Mouse (Mus musculus) retina, adult 2 months (tissue): ENCODE data around the gene Olfr923.
"Not testable (repeated sequence)": the region's sequence is repeated elsewhere in the genome, so short reads cannot be mapped to it uniquely, and the experiment has no call there.

Experiments
- DNase-seq: peaks from one replicate; pipeline ENCODE4 v3.0.0-alpha.2; 2012; ENCODE audit warnings: low read depth, low spot score

Gene Olfr923

DNA sequence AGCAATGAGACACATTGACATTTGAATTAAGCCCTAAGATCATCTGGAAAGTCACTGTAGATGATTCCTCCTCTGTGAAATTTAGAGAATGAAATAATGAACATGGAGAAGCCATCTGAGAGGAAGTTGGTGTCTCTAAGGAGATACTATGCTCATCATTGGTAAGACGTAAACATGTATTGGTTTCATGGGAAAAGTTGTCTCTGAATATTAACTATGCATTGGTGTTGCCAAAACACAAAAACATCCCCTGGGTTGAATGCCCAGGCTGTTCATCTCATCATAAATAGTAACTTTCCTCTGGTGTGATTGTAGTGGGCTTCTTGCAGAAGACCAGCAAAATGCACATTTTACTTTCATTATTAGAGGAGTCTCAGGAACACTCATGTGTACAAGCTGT lies at the start of gene Olfr923:
TSS of gene Olfr923 (plus strand) at position 301 of the 400 bp plus-strand sequence.
- DNase-seq = no peak

DNA sequence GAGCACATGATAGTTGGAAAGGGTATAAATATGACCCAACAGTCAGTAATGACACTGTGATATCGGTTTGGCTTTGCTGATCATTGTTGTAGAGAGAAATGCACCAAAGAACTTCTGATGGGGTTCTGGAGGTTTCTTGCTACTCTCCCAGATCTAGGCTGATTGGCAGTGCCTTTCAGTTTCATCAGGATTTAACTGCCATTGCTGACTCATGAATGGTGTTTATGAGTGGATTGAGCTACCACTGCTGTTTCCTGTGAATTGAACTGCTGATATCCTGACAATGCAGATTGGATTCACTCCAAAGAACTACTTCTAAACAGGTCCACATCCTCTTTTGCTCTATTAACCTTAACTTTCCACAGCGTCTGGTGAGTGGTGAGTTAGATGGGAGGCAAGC lies 33.7 kb upstream of the Olfr923 start:
- DNase-seq = no peak

DNA sequence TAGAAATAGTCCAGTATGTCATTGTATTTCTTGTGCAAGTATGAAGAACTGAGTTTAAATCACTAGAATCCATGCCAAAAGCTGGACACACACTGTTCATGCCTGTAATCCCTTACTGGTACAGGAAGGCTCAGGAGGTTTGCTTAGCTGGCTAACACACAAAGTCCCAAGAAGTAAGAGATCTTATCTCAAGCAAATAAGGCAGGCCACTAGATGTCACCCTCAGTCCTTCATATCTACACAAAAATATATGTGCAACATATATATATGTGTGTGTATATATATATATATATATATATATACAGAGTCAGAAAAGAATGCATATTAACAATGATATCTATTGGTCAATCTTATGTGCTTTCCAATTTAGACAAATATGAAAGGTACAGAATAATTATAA lies 20.6 kb upstream of the Olfr923 start:
- DNase-seq = no peak

DNA sequence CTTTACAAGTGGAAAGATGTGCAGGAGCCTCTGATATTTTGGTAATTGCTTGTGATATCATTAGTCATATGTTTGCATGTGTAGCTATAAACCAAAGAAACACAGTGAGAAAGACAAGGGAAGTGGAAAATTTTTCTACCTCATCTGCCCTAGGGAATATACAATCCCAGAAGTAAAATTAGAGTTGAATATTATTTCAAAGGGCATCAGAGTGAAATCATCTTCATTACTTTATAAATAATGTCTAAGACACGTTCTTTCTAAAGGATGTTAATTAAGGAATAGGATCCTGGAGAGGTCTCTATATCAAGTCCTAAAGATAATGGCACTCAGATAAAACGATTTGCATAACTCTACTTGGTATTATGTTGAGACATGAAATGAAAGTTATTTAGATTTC lies 12.0 kb upstream of the Olfr923 start, which contains the start of gene Olfr922:
TSS of gene Olfr922 (plus strand) at position 301 of the 400 bp plus-strand sequence.
- no peak for DNase-seq

- no peak for DNase-seq
Measured at GRCm38 (mm10) chr9:38815458-38815986, 10.8 kb upstream of the Olfr923 start.

GRCm38 (mm10) chr9:38833027-38833426 lies 6.7 kb downstream of the Olfr923 start:
- no peak for DNase-seq

DNA sequence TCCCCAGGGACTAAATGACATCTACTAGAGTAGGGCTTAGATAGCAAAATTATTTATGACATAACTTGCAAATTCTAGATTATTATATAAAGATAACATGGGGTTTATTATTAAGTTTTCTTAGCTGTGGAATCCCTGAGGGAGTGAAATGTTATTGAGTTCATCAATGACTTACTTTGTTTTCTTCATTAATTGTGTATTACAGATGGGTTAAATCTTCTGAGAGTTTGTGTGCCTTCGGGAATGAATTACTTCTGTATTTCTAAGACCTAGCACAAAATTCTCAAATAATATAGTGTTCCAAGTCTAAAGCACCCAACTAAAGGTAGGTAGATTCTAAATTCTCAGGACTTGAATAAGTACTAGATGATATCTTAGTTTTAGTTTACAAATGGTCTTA lies 17.8 kb downstream of the Olfr923 start, which contains the start of gene Olfr924:
TSS of gene Olfr924 (plus strand) at position 301 of the 400 bp plus-strand sequence.
- no peak for DNase-seq

DNA sequence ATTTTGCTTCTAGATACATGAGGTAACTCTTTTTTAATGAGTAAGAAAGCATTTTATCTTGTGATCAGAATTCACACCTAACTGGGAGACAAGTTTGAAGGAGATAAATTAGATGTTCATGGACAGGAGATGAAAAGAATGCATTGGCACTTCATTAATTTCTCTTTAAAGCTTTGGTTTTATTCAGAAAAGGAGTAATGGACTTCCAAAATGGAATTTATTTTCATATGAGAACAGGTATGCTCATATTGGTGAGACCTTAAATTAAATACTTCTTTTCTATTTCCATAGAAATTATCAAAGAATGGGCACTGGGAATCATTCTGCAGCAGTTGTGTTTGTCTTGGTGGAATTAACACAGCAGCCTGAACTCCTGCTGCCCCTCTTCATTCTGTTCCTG lies 28.4 kb downstream of the Olfr923 start, which contains the start of gene Olfr26:
TSS of gene Olfr26 (plus strand) at position 301 of the 400 bp plus-strand sequence.
- DNase-seq = no peak

DNA sequence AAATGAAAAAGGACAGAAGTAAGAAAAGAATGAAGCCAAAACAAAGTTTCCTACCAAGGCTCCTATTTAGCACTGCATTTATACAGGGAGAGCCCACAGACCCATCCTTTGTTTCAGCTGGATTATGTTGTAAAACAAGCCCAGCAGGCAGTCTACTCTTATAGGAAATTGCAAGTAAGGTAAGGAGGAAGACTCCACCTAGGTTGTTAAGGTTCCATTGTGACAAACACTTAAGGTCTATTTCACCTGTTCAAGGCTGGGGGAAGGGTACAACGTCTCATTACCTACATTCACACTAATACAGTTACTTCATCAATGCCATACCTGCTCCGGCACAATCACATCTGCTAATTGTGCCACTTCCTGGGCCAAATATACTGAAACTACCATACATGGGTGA lies 48.5 kb downstream of the Olfr923 start:
- not testable (repeated sequence) for DNase-seq

DNA sequence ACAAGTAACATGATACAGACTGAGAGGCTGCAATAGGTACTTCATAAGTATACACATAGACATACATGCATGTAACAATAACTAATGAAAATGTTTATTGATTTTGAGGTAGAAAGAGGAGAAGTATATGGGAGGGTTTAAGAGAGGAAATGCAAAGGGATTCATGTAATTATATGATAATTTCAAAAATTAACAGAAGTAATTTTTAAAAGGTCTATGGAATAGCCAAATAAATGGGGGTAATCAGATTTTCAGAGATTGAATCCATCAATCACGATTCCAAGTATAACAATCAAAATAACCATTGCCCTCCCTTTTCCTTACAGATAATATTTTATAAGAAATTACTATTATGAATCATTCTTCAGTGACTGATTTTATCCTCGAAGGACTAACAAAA lies 50.5 kb downstream of the Olfr923 start, which contains the start of gene Olfr926:
TSS of gene Olfr926 (plus strand) at position 301 of the 400 bp plus-strand sequence.
- DNase-seq = no peak
